Mouse (Mus musculus) spleen, postnatal 4 days (tissue): ENCODE measurements around the gene Pop7.

Experiments
- DNase-seq, 2 experiments: peaks; one replicate each; pipeline ENCODE4 v3.0.0; 2022; ENCODE audit warnings: low spot score in 2 of 2

The Pop7 gene

GRCm38 (mm10) chr5:137528247-137528968, 26.1 kb upstream of the Pop7 start:
- no peak for DNase-seq

- no peak for DNase-seq
These were observed 25.1 kb upstream of the Pop7 start for GRCm38 (mm10) chr5:137527413-137527812.

- peak; percentile 58 to 79 for DNase-seq
These were observed 24.0 kb upstream of the Pop7 start for GRCm38 (mm10) chr5:137526192-137526936.

GRCm38 (mm10) chr5:137525511-137525910, 23.2 kb upstream of the Pop7 start:
- no peak for DNase-seq

- no peak for DNase-seq
These were observed 22.4 kb upstream of the Pop7 start for GRCm38 (mm10) chr5:137524671-137525070.

GRCm38 (mm10) chr5:137524251-137524515, 21.9 kb upstream of the Pop7 start:
- no peak for DNase-seq

GRCm38 (mm10) chr5:137523396-137524250, 21.3 kb upstream of the Pop7 start:
- no peak for DNase-seq

GRCm38 (mm10) chr5:137522711-137523110, 20.4 kb upstream of the Pop7 start:
- no peak for DNase-seq

GRCm38 (mm10) chr5:137521861-137522260, 19.5 kb upstream of the Pop7 start:
- no peak for DNase-seq

GRCm38 (mm10) chr5:137519691-137520550, 17.6 kb upstream of the Pop7 start:
- DNase-seq: no peak

GRCm38 (mm10) chr5:137518436-137518835, 16.1 kb upstream of the Pop7 start, which contains the start of gene Gigyf1:
Gigyf1 (plus strand) TSS chr5:137518548.
- peak in 1 of 2 experiments; percentile 75 for DNase-seq

- no peak for DNase-seq
These were observed 12.5 kb upstream of the Pop7 start for GRCm38 (mm10) chr5:137514811-137515210.

- no peak for DNase-seq
These were observed 11.8 kb upstream of the Pop7 start for GRCm38 (mm10) chr5:137513951-137514721.

GRCm38 (mm10) chr5:137512847-137513794, 10.8 kb upstream of the Pop7 start:
- DNase-seq: no peak

- DNase-seq: no peak
These were observed 9.4 kb upstream of the Pop7 start for GRCm38 (mm10) chr5:137511706-137512105.

GRCm38 (mm10) chr5:137510573-137511390, 8.5 kb upstream of the Pop7 start:
- DNase-seq: peak in 1 of 2 experiments; percentile 77

- peak; percentile 67 to 87 for DNase-seq
These were observed 7.7 kb upstream of the Pop7 start for GRCm38 (mm10) chr5:137510014-137510501.

- peak; percentile 52 to 74 for DNase-seq
These were observed 1.7 kb upstream of the Pop7 start for GRCm38 (mm10) chr5:137504041-137504440.
